Mouse (Mus musculus) ES-Bruce4 (cell line): ENCODE measurements around the gene Sntb2. TPM values are rescaled to one million over a fixed set of nuclear protein-coding genes. Genes with fewer than 3 reads are reported as not detected.
"Not testable (repeated sequence)": the region's sequence is repeated elsewhere in the genome, so short reads cannot be mapped to it uniquely, and the experiment has no call there.

Experiments used
- H3K27ac ChIP-seq: 2 replicates; pipeline ENCODE4 v1.5.1; 2012; ENCODE audit warnings: low read length, inconsistent platforms; ENCODE audit not compliant: insufficient read depth
- H3K27me3 ChIP-seq: 2 replicates; pipeline ENCODE4 v1.6.1; 2012; ENCODE audit warnings: mild to moderate bottlenecking, low read length, inconsistent platforms; ENCODE audit not compliant: control insufficient read depth, poor library complexity, insufficient read depth, severe bottlenecking
- H3K36me3 ChIP-seq: 2 replicates; pipeline ENCODE4 v1.6.1; 2012; ENCODE audit warnings: inconsistent platforms, mild to moderate bottlenecking, low read length, moderate library complexity; ENCODE audit not compliant: control insufficient read depth, poor library complexity, insufficient read depth, severe bottlenecking
- H3K4me1 ChIP-seq: one replicate; pipeline ENCODE4 v1.8.1; 2011; ENCODE audit warnings: low read length; ENCODE audit not compliant: control insufficient read depth, insufficient read depth
- H3K4me3 ChIP-seq: 2 replicates; pipeline ENCODE4 v1.5.1; 2011; ENCODE audit warnings: low read depth, mild to moderate bottlenecking, low read length
- H3K9ac ChIP-seq: 2 replicates; pipeline ENCODE4 v1.6.1; 2012; ENCODE audit warnings: low read depth, mild to moderate bottlenecking, inconsistent platforms; ENCODE audit not compliant: poor library complexity, severe bottlenecking
- H3K9me3 ChIP-seq: replicated peaks from 2 replicates; pipeline ENCODE4 v1.6.1; 2012; ENCODE audit warnings: mild to moderate bottlenecking, low read length, inconsistent platforms; ENCODE audit not compliant: control insufficient read depth, poor library complexity, insufficient read depth, severe bottlenecking
- CTCF ChIP-seq: IDR thresholded peaks from one replicate; pipeline ENCODE4 v1.8.1; 2011; ENCODE audit warnings: low read depth, low read length
- EP300 ChIP-seq: IDR thresholded peaks from 2 replicates; pipeline ENCODE4 v1.6.1; 2011; ENCODE audit warnings: low read depth, low read length; ENCODE audit not compliant: insufficient read depth
- POLR2A ChIP-seq: IDR thresholded peaks from one replicate; pipeline ENCODE4 v1.8.1; 2011; ENCODE audit warnings: low read length; ENCODE audit not compliant: insufficient read depth
- polyA plus RNA-seq: library from polyadenylated mRNA; stranded (reverse); fragments of >200 nt; gene quantifications from 2 replicates; pipeline ENCODE4 v1.2.4, GENCODE M21; 2011; ENCODE audit warnings: low read depth; ENCODE audit not compliant: missing spikeins, insufficient read depth, insufficient read length

Sntb2 gene
- polyA plus RNA-seq, 1 experiment: 26.5 TPM

DNA sequence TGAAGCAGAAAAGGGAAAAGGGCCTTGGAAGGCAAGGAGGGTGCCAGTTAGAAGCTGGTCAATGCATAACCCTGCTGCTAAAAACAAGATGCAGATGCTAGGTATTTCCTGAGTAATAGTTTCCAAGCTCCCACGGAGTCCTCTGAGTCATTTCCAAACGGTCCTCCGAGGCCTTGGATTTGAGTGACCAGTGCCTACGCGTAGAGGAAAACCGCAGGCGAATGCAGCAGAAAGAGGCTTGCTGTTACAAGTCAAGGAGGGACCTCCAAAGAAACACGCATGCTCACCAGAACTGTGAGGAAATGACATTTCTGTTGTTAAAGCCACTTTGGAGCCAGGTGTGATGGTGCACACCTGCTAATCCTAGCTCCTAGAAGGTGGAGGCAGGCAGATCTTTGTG, 87.9 kb downstream of the Sntb2 start:
- Histone ChIP-seq H3K9me3 (no peaks in the 10 kb centered on the region), H3K27me3 (no peaks in the 10 kb centered on the region), H3K4me3 (no peak overlapping the region), H3K9ac (no peak overlapping the region), H3K36me3 (no peaks in the 10 kb centered on the region), H3K4me1 (no peaks in the 10 kb centered on the region), H3K27ac (no peak overlapping the region)
- no peak for TF ChIP-seq EP300

DNA sequence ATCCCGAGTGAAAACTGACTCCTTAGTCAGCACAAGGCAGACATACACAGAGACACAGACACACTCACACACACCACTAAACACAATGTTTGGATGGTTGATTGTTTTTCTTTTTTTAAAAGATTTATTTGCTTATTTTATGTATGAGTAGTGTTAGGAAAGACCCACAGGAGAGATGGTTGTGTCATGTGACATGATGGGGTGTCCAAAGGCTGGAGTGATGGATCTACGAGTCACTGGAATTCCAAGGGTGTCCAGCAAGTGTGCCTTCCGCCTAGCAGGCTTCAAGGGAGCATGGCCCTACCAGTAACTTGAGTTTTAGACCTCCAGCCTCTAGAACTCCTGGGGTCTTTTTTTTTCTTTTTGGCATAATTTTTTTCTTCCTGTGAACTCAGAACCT, 93.8 kb downstream of the Sntb2 start:
- Histone ChIP-seq H3K27ac (no peak overlapping the region), H3K9ac (no peak overlapping the region), H3K27me3 (no peaks in the 10 kb centered on the region), H3K4me3 (no peak overlapping the region), H3K4me1 (peaks cover 2% of the 10 kb centered on the region), H3K9me3 (no peaks in the 10 kb centered on the region), H3K36me3 (no peaks in the 10 kb centered on the region)
- TF ChIP-seq EP300 (no peak), POLR2A (no peak), CTCF (no peak)

DNA sequence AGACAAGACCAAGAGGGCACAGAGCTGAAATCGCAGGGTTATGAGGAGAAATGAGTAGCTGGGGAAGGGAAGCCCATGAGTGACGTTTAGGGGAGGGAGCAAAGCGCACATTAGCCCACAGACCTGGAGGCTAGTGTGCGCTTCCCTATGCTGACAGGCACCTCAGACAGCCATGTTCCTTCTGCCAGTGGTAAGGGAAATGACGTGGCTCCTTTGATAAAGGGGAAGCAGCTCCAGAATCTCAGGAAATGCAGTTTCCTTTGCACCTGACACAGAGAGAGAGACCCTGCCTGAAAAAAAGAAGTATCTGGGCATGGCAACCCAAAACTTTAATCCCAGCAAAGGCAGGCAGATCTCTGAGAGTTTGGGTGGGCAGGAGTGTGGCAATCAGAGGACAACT, 94.5 kb downstream of the Sntb2 start:
- TF ChIP-seq POLR2A (no peak), EP300 (no peak), CTCF (no peak)
- no peaks in the 10 kb centered on the region for H3K27me3 ChIP-seq
- H3K9me3 ChIP-seq: no peaks in the 10 kb centered on the region
- H3K9ac ChIP-seq: no peak overlapping the region
- no peak overlapping the region for H3K4me3 ChIP-seq
- H3K4me1 ChIP-seq: peaks cover 2% of the 10 kb centered on the region
- H3K27ac ChIP-seq: no peak overlapping the region
- H3K36me3 ChIP-seq: no peaks in the 10 kb centered on the region

DNA sequence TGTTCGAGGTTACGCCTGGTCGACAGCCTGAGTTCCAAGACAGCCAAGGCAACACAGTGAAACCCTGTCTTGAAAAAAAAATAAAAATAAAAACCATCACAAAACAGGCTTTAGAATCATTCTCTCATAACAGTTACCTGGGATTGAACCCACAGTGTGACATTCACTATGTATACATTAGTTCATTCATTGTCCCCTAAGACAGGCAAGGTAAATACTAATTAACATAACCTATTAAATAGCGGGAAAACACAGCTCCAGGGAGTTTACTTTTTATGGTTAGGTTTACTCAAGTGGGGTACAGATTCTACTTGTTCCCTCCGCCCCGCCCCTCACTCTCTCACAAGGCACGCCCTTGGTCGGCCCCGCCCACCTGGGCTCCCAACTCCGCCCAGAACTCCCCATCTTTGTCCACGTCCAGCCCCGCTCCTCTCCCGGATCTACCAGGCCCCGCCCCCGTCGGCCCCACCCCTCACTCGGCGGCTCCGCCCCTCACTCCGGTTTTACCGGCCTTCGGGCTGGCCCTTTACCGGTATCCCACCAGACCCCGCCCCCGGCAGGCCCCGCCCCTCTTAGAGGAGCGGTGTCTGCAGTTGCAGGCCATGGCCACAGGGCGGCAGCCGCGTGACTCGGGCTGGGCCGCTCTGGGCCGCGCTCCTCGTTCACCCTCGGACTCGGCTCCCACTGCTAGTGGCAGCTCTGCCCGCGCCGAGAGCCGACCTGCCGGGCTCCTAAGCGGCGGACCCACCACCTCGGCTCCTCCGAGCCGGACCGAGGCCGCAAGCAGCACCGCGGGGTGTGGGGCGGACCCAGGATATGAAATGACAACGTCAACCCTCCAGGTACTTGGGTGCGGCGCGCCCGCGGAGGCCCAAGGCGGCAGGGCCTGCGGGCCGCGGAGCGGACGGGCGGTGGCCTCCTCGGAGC, 95.4 kb downstream of the Sntb2 start, which contains the start of gene Vps4a:
Gene Vps4a (plus strand): TSS at position 573 of the 927 bp plus-strand sequence.
- peak within 1 kb of the TSS; percentile 77 for H3K9ac ChIP-seq
- no peaks in the 10 kb centered on the region for H3K9me3 ChIP-seq
- TF ChIP-seq POLR2A (peak; percentile 49), EP300 (no peak), CTCF (peak; percentile 69)
- H3K4me3 ChIP-seq: peak within 1 kb of the TSS; percentile 85
- H3K27me3 ChIP-seq: no peaks in the 10 kb centered on the region
- H3K4me1 ChIP-seq: peaks cover 2% of the 10 kb centered on the region
- no peaks in the 10 kb centered on the region for H3K36me3 ChIP-seq
- H3K27ac ChIP-seq: no peak within 1 kb of the TSS

DNA sequence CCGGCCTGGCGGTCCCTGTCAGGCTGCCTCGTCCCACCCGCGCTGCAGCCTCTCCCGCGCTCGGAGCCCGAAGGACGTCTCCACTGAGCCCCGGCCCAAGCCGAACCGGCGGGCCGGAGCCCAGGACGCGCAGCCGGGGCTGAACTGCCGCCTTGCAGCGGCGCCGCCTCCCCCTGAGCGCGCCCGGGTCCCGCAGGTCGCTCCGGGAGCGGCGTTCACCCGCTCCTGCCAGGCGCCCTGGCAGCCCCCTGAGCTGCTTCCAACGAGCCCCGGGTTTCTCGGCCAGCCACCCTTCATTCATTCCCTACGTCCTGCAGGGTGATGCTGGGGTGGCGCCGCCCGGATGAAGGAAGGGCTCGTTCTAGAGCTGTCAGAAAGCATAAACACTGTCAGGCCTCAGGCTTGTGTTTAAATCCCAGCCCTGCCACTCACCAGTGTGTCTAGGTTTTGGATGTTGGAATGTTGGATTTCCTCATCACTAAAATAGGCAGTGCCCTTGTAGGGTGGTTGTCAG, 96.1 kb downstream of the Sntb2 start:
- Histone ChIP-seq H3K36me3 (no peaks in the 10 kb centered on the region), H3K4me1 (peaks cover 2% of the 10 kb centered on the region), H3K4me3 (peak overlapping the region; percentile 85), H3K27me3 (no peaks in the 10 kb centered on the region), H3K9me3 (no peaks in the 10 kb centered on the region), H3K9ac (peak overlapping the region; percentile 77), H3K27ac (no peak overlapping the region)
- TF ChIP-seq CTCF (no peak), POLR2A (no peak), EP300 (no peak)

DNA sequence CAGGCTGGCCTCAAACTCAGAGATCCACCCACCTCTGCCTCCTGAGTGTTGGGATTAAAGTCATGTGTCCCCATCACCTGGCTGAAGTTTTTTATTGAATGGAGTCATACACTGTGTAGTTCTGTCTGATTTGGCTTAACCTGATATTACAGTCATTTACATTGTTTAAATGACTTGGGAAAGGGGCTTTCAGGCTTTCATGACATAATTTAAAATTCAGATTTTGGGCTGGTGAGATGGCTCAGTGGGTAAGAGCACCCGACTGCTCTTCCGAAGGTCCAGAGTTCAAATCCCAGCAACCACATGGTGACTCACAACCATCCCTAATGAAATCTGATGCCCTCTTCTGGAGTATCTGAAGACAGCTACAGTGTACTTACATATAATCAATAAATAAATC, 98.1 kb downstream of the Sntb2 start:
- not testable (repeated sequence) for H3K4me3 ChIP-seq, H3K27ac ChIP-seq, H3K36me3 ChIP-seq, H3K9me3 ChIP-seq, H3K27me3 ChIP-seq, H3K9ac ChIP-seq, H3K4me1 ChIP-seq
